Mouse (Mus musculus): ENCODE measurements around the gene Dpysl4. TPM values are rescaled to one million over a fixed set of nuclear protein-coding genes. Genes with fewer than 3 reads are reported as not detected.

Gene Dpysl4
- polyA plus RNA-seq, 1 experiment: 0.58 TPM

GRCm38 (mm10) chr7:139131538-139131937 is 45.7 kb downstream of the Dpysl4 start:
- 62% methylated on average over 8 of the region's 8 CpGs for WGBS

GRCm38 (mm10) chr7:139133446-139133845 is 47.6 kb downstream of the Dpysl4 start:
- Histone ChIP-seq H3K36me3 (ENCODE audit: control insufficient read depth, insufficient read depth, low read length) (no peaks in the 10 kb centered on the region), H3K27me3 (ENCODE audit: control insufficient read depth, insufficient read depth, low read length) (no peaks in the 10 kb centered on the region), H3K4me1 (ENCODE audit: control insufficient read depth, insufficient read depth, insufficient read length, low read length) (peaks cover 16% of the 10 kb centered on the region), H3K4me3 (ENCODE audit: low read depth, low read length) (no peak overlapping the region), H3K27ac (ENCODE audit: insufficient read depth, low read depth, low read length) (no peak overlapping the region)
- 52% methylated on average over 3 of the region's 3 CpGs for WGBS
- no peak for TF ChIP-seq POLR2A (IDR thresholded peaks at IDR 0.05; ENCODE audit: low read depth, low read length)
- TF ChIP-seq CTCF (IDR thresholded peaks at IDR 0.05; ENCODE audit: extremely low read depth, insufficient read length, insufficient replicate concordance, low read depth, low read length): no peak

More at GRCm38 (mm10) chr7:139131538-139131937, 45.7 kb downstream of the Dpysl4 start:
- H3K27me3 ChIP-seq (ENCODE audit: control insufficient read depth, insufficient read depth, low read length): no peaks in the 10 kb centered on the region
- no peak for TF ChIP-seq POLR2A (IDR thresholded peaks at IDR 0.05; ENCODE audit: low read depth, low read length)
- no peak for TF ChIP-seq CTCF (IDR thresholded peaks at IDR 0.05; ENCODE audit: extremely low read depth, insufficient read length, insufficient replicate concordance, low read depth, low read length)
- H3K4me3 ChIP-seq (ENCODE audit: low read depth, low read length): no peak overlapping the region
- peaks cover 18% of the 10 kb centered on the region for H3K4me1 ChIP-seq (ENCODE audit: control insufficient read depth, insufficient read depth, insufficient read length, low read length)
- no peaks in the 10 kb centered on the region for H3K36me3 ChIP-seq (ENCODE audit: control insufficient read depth, insufficient read depth, low read length)
- no peak overlapping the region for H3K27ac ChIP-seq (ENCODE audit: insufficient read depth, low read depth, low read length)

- Histone ChIP-seq H3K27me3 (ENCODE audit: control insufficient read depth, insufficient read depth, low read length) (no peaks in the 10 kb centered on the region), H3K4me3 (ENCODE audit: low read depth, low read length) (no peak overlapping the region), H3K36me3 (ENCODE audit: control insufficient read depth, insufficient read depth, low read length) (no peaks in the 10 kb centered on the region), H3K27ac (ENCODE audit: insufficient read depth, low read depth, low read length) (no peak overlapping the region), H3K4me1 (ENCODE audit: control insufficient read depth, insufficient read depth, insufficient read length, low read length) (peaks cover 16% of the 10 kb centered on the region)
- TF ChIP-seq POLR2A (IDR thresholded peaks at IDR 0.05; ENCODE audit: low read depth, low read length): no peak
- TF ChIP-seq CTCF (IDR thresholded peaks at IDR 0.05; ENCODE audit: extremely low read depth, insufficient read length, insufficient replicate concordance, low read depth, low read length): no peak
- WGBS: 71% methylated on average over 5 of the region's 5 CpGs
These were observed 49.4 kb downstream of the Dpysl4 start for GRCm38 (mm10) chr7:139135236-139135635.

GRCm38 (mm10) chr7:139136906-139137491 is 51.2 kb downstream of the Dpysl4 start:
- Histone ChIP-seq H3K36me3 (ENCODE audit: control insufficient read depth, insufficient read depth, low read length) (no peaks in the 10 kb centered on the region), H3K4me1 (ENCODE audit: control insufficient read depth, insufficient read depth, insufficient read length, low read length) (peaks cover 10% of the 10 kb centered on the region), H3K4me3 (ENCODE audit: low read depth, low read length) (no peak overlapping the region), H3K27ac (ENCODE audit: insufficient read depth, low read depth, low read length) (no peak overlapping the region), H3K27me3 (ENCODE audit: control insufficient read depth, insufficient read depth, low read length) (no peaks in the 10 kb centered on the region)
- WGBS: 50% methylated on average over 5 of the region's 5 CpGs
- no peak for TF ChIP-seq CTCF (IDR thresholded peaks at IDR 0.05; ENCODE audit: extremely low read depth, insufficient read length, insufficient replicate concordance, low read depth, low read length)
- TF ChIP-seq POLR2A (IDR thresholded peaks at IDR 0.05; ENCODE audit: low read depth, low read length): no peak

- H3K4me1 ChIP-seq (ENCODE audit: control insufficient read depth, insufficient read depth, insufficient read length, low read length): peaks cover 9% of the 10 kb centered on the region
- H3K27me3 ChIP-seq (ENCODE audit: control insufficient read depth, insufficient read depth, low read length): no peaks in the 10 kb centered on the region
- no peak for TF ChIP-seq POLR2A (IDR thresholded peaks at IDR 0.05; ENCODE audit: low read depth, low read length)
- TF ChIP-seq CTCF (IDR thresholded peaks at IDR 0.05; ENCODE audit: extremely low read depth, insufficient read length, insufficient replicate concordance, low read depth, low read length): no peak
- no peak overlapping the region for H3K4me3 ChIP-seq (ENCODE audit: low read depth, low read length)
- WGBS: 37% methylated on average over 11 of the region's 11 CpGs
- no peaks in the 10 kb centered on the region for H3K36me3 ChIP-seq (ENCODE audit: control insufficient read depth, insufficient read depth, low read length)
- H3K27ac ChIP-seq (ENCODE audit: insufficient read depth, low read depth, low read length): no peak overlapping the region
These were observed 54.2 kb downstream of the Dpysl4 start for GRCm38 (mm10) chr7:139139921-139140461.

GRCm38 (mm10) chr7:139143785-139144184 is 58.0 kb downstream of the Dpysl4 start:
- WGBS: 48% methylated on average over 1 of the region's 1 CpGs

GRCm38 (mm10) chr7:139145891-139146290 is 60.1 kb downstream of the Dpysl4 start:
- no peak for TF ChIP-seq POLR2A (IDR thresholded peaks at IDR 0.05; ENCODE audit: low read depth, low read length)
- no peak for TF ChIP-seq CTCF (IDR thresholded peaks at IDR 0.05; ENCODE audit: extremely low read depth, insufficient read length, insufficient replicate concordance, low read depth, low read length)
- Histone ChIP-seq H3K4me1 (ENCODE audit: control insufficient read depth, insufficient read depth, insufficient read length, low read length) (no peaks in the 10 kb centered on the region), H3K36me3 (ENCODE audit: control insufficient read depth, insufficient read depth, low read length) (no peaks in the 10 kb centered on the region), H3K27me3 (ENCODE audit: control insufficient read depth, insufficient read depth, low read length) (no peaks in the 10 kb centered on the region), H3K4me3 (ENCODE audit: low read depth, low read length) (no peak overlapping the region), H3K27ac (ENCODE audit: insufficient read depth, low read depth, low read length) (no peak overlapping the region)
- WGBS: 54% methylated on average over 7 of the region's 7 CpGs

More at GRCm38 (mm10) chr7:139143785-139144184, 58.0 kb downstream of the Dpysl4 start:
- H3K27ac ChIP-seq (ENCODE audit: insufficient read depth, low read depth, low read length): no peak overlapping the region
- TF ChIP-seq POLR2A (IDR thresholded peaks at IDR 0.05; ENCODE audit: low read depth, low read length) (no peak), CTCF (IDR thresholded peaks at IDR 0.05; ENCODE audit: extremely low read depth, insufficient read length, insufficient replicate concordance, low read depth, low read length) (no peak)
- H3K36me3 ChIP-seq (ENCODE audit: control insufficient read depth, insufficient read depth, low read length): no peaks in the 10 kb centered on the region
- H3K4me1 ChIP-seq (ENCODE audit: control insufficient read depth, insufficient read depth, insufficient read length, low read length): no peaks in the 10 kb centered on the region
- H3K4me3 ChIP-seq (ENCODE audit: low read depth, low read length): no peak overlapping the region
- no peaks in the 10 kb centered on the region for H3K27me3 ChIP-seq (ENCODE audit: control insufficient read depth, insufficient read depth, low read length)
